Mouse (Mus musculus) small intestine, adult 2 months (tissue): ENCODE measurements around the gene Gm17662.

Experiments
- CTCF ChIP-seq: fragments of 200-500 bp; IDR thresholded peaks from 2 replicates; pipeline ENCODE4 v1.5.1; 2012; ENCODE audit warnings: low read depth, mild to moderate bottlenecking, control low read depth, inconsistent platforms, low read length, moderate library complexity, mixed read lengths; ENCODE audit not compliant: insufficient replicate concordance, insufficient read length; ENCODE audit errors: extremely low read depth
- POLR2A ChIP-seq: fragments of 200-500 bp; IDR thresholded peaks from 2 replicates; pipeline ENCODE4 v1.6.1; 2012; ENCODE audit warnings: low read depth, mild to moderate bottlenecking, control low read depth, inconsistent platforms, low read length, moderate library complexity

DNA sequence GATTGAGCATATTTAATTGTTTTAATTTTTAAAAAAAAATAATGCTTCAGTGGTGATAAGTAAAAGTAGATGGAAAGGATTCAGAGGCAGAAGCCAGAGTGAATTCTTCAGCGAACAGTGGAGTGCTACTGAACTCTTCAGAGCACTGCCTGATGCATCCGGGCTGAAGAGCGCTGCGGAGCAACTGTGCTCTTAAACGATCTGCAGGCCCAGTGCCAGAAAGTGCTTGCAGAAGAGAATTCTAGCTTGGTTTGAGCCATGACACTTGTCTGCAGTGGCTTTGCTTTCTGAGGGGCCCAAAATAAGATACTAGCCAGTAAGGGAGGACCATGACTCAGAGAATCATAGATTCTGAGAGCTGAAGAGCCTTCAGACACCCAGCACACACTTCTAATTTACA is 28.2 kb upstream of the Gm17662 start:
- no peak for TF ChIP-seq POLR2A
- TF ChIP-seq CTCF = no peak
